Mouse (Mus musculus): ENCODE measurements around the gene Nfkbie.

Nfkbie gene

DNA sequence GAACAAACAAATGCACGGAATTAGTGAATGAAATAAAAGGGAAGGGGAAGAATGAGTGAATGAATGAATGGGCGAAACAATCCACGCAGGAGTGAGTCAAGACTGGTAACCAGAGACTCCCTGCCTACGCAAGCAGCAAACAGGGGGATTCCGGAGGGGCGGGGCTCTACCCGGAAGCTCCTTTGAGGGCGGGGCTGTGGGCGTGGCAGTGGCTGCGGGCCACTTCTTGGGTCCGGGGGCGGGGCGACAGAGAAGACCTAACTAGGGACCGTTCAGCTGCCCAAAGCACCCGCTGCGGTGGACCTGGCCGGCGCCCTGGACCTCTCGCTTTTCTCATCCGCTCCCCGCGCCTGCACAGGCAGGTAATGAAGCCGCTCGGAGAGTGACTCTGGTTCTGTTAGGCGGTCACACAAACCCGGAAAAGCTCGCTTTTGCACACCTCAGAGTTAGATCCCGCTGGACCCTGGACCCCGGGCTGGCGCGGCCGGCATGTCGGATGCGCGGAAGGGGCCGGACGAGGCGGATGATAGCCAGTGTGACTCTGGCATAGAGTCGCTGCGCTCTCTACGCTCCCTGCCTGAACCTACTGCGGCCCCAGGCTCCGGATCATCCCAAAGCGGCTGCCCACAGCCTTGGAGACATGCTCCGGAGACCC is at the start of gene Nfkbie:
Gene Nfkbie, plus strand, starts transcription at position 252 of the 655 bp plus-strand sequence.
- peak; percentile 98 for DNase-seq (ENCODE audit: low read depth)

- peak; percentile 25 for DNase-seq (ENCODE audit: low read depth)
These were observed 49.5 kb upstream of the Nfkbie start for GRCm38 (mm10) chr17:45505941-45506465.

- peak; percentile 98 for DNase-seq (ENCODE audit: low read depth)
These were observed 48.8 kb upstream of the Nfkbie start, which contains the start of gene Aars2 for GRCm38 (mm10) chr17:45506700-45507189. Gene Aars2 (plus strand): TSS chr17:45506841.

DNA sequence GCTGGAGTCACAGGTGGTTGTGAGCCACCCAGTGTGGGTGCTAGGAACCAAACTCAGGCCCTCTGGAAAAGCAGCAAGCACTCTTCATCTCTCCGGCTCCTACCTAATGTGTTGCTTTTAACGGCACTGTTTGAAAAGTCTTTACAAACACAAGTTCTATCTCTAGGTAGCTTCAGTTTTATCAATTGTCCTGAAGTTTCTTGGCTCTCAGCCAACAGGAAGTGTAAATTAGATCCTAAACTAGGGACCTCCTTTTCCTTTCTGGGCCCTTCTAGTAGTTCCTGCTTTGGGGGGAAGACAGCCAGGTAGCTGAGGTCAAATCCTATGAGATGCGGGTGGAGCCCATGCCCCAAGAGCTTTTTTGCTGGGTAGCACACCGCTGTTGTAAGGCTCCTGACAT is 44.6 kb upstream of the Nfkbie start:
- DNase-seq (ENCODE audit: low read depth), result no peak

GRCm38 (mm10) chr17:45511757-45512156 is 43.7 kb upstream of the Nfkbie start:
- no peak for DNase-seq (ENCODE audit: low read depth)

DNA sequence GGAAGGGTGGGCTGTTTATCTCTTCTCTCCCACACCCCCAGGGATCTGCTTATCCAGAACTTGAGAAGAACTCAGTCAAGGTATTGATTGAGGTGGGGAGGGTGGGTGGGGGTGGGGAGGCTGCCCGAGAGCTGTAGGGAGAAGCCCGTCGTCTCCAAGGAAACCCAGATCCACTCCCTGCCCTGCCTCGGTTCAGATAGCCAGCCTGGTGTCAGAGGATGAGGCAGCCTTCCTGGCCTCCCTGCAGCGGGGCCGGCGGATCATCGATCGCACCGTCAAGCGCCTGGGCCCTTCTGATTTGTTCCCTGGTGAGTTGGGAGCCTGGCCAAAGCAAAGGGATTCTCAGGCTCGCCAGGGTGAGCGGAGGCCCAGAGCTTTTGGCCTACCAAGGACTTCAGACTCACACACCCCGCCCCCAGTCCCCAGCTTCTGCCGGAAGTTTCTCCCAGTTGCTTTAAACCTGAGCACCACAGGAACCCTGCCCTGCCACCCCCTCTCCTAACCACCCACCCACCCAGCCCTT is 40.2 kb upstream of the Nfkbie start:
- DNase-seq (ENCODE audit: low read depth), result no peak

DNA sequence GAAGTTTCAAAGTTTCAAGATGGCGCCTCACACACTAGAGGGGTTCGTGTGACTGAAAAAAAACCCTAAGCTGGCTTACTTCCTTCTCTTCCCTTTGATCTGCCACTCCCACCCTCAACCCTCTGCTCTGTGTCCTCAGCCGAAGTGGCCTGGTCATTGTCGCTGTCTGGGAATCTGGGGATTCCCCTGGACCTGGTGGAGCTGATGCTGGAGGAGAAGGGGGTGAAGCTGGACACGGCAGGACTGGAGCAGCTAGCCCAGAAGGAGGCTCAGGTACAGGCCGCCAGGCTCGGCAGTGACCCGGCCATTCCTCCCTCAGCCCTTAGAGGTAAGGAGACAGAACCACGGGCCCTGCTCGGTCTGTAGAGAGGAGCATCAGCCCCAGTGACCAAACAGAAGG is 39.7 kb upstream of the Nfkbie start:
- no peak for DNase-seq (ENCODE audit: low read depth)

DNA sequence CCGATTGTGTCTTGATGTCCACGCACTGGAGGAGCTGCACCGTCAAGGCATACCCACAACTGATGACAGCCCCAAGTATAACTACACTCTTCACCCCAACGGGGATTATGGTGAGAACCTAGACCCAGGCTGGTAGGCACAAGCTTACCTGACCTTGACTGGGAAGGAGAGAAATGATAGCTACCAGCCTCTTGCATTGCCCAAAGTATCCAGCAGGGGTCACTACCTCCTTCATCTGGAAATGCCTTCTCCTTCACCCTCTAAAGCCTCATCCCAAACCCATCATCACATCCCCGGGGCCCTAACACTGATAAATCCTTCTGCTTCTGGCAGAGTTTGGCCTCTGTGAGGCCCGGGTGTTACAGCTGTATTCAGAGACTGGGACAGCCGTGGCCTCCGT is 39.0 kb upstream of the Nfkbie start:
- DNase-seq (ENCODE audit: low read depth), result peak; percentile 85

- DNase-seq (ENCODE audit: low read depth), result no peak
These were observed 38.4 kb upstream of the Nfkbie start for GRCm38 (mm10) chr17:45517135-45517534.

DNA sequence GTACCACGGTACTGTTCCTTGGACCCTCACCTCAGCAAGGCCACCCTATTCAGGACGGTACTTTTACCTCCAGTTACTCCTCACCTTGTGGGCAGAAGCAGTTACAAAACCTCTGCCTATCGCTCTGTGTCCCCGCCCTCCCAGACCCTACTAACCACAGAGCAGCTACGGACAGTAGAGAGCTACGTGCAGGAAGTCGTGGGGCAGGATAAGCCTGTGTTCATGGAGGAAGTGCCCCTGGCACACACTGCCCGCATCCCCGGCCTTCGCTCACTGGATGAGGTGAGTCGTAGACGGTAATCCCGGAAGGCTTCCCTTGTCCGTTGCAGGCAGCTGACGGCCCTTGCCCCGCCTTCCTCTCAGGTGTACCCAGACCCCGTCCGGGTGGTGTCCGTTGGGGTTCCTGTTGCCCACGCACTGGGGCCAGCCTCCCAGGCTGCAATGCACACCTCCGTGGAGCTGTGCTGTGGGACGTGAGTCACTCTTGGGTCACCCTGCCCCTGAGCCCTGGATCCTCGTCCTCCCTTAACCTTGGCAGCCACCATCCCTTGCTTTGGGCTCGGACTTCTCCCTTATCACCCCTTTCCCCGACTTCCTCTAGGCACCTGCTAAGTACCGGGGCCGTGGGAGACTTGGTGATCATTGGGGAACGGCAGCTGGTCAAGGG is 37.8 kb upstream of the Nfkbie start:
- DNase-seq (ENCODE audit: low read depth), result no peak

GRCm38 (mm10) chr17:45518766-45519475 is 36.6 kb upstream of the Nfkbie start:
- DNase-seq (ENCODE audit: low read depth), result no peak

GRCm38 (mm10) chr17:45520136-45520535 is 35.4 kb upstream of the Nfkbie start:
- DNase-seq (ENCODE audit: low read depth), result no peak

DNA sequence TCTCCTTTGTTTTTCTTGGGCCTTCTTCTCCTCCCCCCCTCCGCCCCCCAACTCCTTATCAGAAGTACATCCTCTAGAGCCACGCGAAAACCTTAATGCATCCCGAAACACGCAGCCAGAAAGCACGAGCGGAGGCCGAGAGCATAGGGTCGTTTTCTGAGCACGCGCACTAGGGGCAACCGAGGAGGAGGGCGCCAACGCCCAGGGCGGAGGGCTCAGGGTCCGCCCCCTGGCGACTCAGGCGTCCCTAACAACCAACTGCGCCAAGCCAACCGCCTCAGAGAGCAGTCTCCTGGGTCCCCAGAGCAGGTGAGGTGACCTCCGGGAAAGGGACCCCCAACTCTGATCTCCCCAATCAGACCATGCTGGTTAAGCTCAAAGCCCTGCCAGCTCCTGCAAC is 32.2 kb upstream of the Nfkbie start, which contains the start of gene Tcte1:
Gene Tcte1, plus strand, starts transcription at position 172 of the 400 bp plus-strand sequence.
- DNase-seq (ENCODE audit: low read depth), result no peak

DNA sequence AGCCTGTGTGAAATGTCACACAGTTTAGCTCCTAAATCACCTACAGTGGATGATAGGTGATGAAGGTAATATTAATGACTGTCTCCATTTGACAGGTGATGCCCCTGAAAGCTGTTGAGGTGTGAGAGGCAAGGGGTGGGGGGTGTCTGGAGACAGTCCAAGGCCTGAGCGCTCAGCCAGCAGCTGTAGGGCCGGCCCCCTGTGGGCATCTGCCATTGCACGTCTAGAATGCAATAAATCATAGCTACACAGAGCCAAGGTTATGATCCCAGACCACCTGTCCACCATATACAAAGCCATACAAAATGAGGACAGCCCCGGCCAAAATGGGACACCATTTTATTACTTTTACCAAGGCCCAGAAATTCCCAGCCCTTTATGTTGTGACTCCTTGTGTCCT is 30.5 kb upstream of the Nfkbie start:
- no peak for DNase-seq (ENCODE audit: low read depth)

DNA sequence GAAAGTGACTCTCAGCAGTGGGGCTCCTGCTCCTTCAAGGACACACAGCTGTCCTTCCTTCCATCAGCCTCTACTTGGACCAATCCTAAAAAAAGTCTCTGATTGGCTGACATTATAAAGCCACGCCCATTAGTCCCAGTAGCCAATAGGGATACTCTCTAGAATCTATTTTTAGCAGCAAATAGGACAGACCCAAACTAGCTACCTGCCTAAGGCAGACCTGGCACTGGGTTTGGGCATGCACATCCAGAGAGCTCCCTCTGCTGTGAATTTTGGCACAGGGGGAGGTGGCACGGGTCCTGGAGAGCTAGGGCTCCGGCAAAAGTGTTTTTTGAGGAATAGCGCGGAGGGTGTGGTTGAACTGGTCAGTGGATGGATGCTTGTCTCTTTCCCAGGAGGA is 28.9 kb upstream of the Nfkbie start:
- no peak for DNase-seq (ENCODE audit: low read depth)

DNA sequence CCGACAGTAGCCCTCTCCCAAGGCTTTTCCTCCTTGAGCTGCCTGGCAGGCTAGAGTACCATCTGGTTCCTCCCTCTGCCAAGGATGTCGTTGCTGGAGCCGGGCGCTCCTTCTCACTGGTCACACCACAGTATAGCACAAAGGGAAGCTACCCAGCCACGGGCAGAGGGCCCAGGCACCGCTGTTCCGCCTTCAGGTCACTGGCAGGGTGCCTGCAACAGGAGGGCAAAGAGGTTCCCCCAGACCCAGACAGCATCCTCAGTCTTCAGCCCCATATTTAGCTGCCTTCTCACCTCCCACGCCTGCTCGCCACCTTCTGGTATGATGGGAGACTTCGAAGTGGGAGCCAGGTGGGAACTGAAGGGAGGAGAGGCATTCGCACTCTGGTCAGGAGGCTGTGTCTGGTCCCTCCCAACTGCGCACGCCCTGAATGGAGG is 25.1 kb upstream of the Nfkbie start:
- no peak for DNase-seq (ENCODE audit: low read depth)

DNA sequence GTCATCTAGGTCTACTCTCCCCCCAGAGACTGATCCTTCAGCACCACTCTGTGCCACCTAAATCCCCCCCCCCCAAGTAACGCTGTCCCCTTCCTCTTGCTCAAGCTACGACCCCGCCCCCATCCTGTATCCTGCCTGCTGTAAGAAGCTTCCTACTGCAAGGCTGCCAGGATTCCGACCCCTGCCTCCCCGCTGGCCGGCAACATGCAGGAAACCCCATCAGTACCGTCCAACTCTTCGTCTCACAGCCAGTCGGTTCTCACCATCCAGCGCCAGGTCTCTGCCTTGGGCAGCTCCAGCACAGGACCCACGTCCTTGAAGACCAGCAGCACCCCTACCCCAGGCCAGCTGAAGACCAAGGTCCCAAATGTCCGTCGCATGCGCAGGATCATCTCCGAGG is 22.6 kb upstream of the Nfkbie start:
- DNase-seq (ENCODE audit: low read depth), result no peak

DNA sequence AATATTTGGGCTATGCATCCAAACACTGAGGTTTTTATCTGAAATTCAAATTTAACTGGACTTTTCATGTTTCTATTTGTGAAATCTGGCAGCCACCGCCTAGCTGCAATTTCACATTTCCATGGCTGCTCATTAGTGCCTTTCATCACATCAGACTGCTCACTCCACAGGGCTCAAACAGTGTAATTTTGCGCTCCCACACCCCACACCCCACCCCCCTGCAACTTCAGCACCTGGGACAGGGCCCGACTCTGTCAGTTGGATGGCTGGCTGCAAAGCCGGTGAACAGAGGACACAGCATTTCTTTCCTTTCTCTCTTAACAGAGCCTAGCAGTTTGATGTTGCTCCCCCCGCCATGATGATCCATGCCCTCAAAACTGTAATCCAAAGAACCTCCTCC is 19.2 kb upstream of the Nfkbie start:
- DNase-seq (ENCODE audit: low read depth), result no peak

GRCm38 (mm10) chr17:45538394-45538793 is 17.1 kb upstream of the Nfkbie start:
- no peak for DNase-seq (ENCODE audit: low read depth)

DNA sequence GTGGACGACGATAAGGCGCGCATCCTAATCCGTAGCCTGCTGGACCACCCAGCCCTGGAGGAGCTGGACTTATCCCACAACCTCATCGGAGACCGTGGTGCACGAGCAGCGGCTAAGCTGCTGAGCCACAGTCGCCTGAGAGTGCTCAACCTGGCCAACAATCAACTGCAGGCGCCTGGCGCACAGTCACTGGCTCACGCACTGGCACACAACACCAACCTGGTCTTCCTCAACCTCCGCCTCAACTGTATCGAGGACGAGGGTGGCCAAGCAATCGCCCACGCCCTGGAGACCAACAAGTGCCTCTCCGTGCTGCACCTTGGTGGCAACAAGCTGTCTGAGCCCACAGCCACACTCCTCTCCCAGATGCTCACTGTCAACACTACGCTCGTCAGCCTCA is 15.8 kb upstream of the Nfkbie start:
- DNase-seq (ENCODE audit: low read depth), result no peak

DNA sequence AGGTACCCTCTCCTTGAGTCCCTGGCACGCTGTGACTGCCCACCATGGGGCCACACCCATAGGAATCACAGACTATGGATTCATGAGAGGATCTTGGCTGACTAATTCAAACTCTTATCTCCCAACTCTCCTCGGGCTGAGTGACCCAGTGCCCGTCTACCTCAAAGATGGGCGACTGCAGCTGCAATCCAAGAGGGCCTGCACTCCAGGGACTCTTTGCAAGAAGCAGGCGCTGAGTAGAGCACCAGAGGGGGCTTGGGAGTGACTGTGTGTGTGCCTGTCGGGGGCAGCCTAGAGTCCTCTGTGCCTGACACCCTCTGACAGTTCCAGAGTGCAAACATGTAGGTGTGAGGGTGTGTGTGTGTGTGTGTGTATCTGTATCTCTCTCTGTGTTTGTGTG is 13.4 kb upstream of the Nfkbie start:
- no peak for DNase-seq (ENCODE audit: low read depth)

DNA sequence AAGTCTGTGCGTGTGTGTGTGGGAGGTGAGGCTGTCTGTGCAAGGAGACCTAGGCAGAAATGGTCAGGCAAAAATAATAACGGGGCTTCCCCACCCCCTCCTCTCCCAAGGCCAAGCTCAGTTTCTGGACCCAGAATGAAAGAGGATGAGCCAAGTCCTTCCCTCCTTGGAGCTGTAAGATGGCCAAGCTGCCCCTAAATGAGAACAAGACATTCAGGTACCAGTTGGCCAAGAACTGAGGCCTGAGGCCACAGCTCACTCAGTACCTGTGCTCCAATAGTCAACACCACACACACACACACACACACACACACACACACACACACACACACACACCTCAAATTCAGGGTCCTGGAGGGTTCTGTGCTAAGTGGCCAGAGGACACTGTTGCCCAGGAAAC is 12.8 kb upstream of the Nfkbie start:
- DNase-seq (ENCODE audit: low read depth), result no peak

Data from naive thymus-derived CD4-positive, alpha-beta T cell, adult 2 months (primary cell).